Mouse (Mus musculus) CH12.LX (cell line): ENCODE results near the gene Olfr398.

Experiments used
- ELF1 ChIP-seq: IDR thresholded peaks from 2 replicates; pipeline ENCODE4 v1.6.1; 2014; ENCODE audit warnings: low read depth, mild to moderate bottlenecking, inconsistent platforms, low read length, improper control_type of control experiment
- POLR2AphosphoS2 ChIP-seq: IDR thresholded peaks from 2 replicates; pipeline ENCODE4 v1.6.1; 2011; ENCODE audit warnings: low read depth, low read length, improper control_type of control experiment

DNA sequence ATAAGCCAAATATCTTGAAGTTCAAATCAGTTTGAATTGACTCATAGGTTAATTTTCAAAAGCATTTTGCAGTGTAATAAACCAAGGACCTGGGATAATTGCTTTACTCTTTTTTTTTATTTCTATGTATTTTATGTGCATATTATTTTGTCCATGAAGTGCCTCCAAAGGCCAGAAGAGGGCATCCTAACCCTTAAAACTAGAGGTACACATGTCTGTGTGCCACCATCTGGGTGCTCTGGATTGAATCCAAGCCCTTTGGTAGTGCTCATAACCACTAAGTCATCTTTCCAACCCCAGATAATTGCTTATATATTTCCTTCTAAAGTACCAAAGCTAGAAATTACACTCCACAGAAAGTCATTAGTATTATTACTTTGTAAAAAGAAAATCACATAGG lies 2.9 kb upstream of the Olfr398 start:
- TF ChIP-seq POLR2AphosphoS2: no peak
- TF ChIP-seq ELF1: no peak
